Mouse (Mus musculus): ENCODE results near the gene Tbc1d22b. TPM values are rescaled to one million over a fixed set of nuclear protein-coding genes. Genes with fewer than 3 reads are reported as not detected.

Tbc1d22b gene
- total and polyA plus RNA-seq, 3 experiments: 5.3 to 30.2 (median 26.2) TPM

DNA sequence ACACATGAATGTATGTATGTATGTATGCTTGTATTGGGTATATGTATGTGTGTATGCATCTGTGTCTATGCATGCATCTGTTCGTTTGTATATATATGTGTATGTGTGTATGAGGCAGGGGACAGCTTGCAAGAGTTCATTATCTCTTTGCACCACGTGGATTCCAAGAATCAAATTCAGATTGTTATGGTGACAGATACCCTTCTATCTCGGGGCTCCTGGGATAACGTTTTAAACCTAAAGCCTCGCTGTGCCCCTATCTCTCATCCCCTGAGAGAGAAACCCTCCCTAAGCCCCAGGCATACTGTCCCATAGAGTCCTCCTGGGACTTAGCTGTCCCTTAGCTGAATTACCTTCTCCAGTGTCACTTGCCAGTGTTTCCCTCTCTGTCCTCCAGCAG lies 34.0 kb downstream of the Tbc1d22b start:
- H3K4me3 ChIP-seq (ENCODE audit: low read depth, low read length): no peak overlapping the region
- ATAC-seq (ENCODE audit: extremely low read depth, insufficient number of reproducible peaks, low FRiP score, poor library complexity, severe bottlenecking) (no peak), DNase-seq (ENCODE audit: low spot score) (no peak)
- TF ChIP-seq POLR2AphosphoS5 (IDR thresholded peaks at IDR 0.05; ENCODE audit: insufficient replicate concordance, low read depth, low read length): no peak
- no peak for TF ChIP-seq TAL1 (conservative IDR thresholded peaks at IDR 0.05; ENCODE audit: low read depth, low read length)
- TF ChIP-seq GATA2 (IDR thresholded peaks at IDR 0.05; ENCODE audit: borderline replicate concordance, low read depth, low read length): no peak
- no peak for TF ChIP-seq GATA1 (IDR thresholded peaks at IDR 0.05; ENCODE audit: borderline replicate concordance, low read length)
- no peak for TF ChIP-seq CTCF (IDR thresholded peaks at IDR 0.05; ENCODE audit: low read depth, low read length)
- H3K27me3 ChIP-seq (ENCODE audit: insufficient read depth, low read length): no peaks in the 10 kb centered on the region
- H3K36me3 ChIP-seq (replicated peaks): peaks cover 71% of the 10 kb centered on the region
- H3K4me1 ChIP-seq (ENCODE audit: insufficient read depth, low read depth, low read length): peaks cover 26% of the 10 kb centered on the region
- no peaks in the 10 kb centered on the region for H3K9me3 ChIP-seq (replicated peaks)

- H3K36me3 ChIP-seq (replicated peaks): peaks cover 71% of the 10 kb centered on the region
- DNase-seq (ENCODE audit: low spot score): no peak
Observed at GRCm38 (mm10) chr17:29584306-29584705, 34.7 kb downstream of the Tbc1d22b start.

DNA sequence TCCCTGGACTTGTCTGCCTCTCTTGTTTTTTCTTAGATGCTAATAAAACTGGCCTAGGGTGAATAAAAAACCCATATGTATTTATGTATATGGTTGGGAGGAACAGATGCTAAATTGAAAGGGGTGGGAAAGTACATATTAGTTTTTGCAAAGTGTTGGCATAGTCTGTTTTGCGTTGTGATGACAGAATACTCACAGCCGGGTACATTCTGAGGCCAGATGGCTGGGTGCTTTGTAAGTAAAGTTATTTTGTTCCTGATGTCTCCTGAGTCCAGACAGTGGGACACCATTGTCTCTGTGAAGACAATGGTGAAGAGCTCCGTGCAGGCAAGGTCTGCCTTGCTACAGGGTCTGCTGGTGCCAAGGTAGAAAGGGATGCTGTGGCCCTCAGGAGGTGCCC lies 35.2 kb downstream of the Tbc1d22b start:
- TF ChIP-seq GATA1 (IDR thresholded peaks at IDR 0.05; ENCODE audit: borderline replicate concordance, low read length): no peak
- TF ChIP-seq POLR2AphosphoS5 (IDR thresholded peaks at IDR 0.05; ENCODE audit: insufficient replicate concordance, low read depth, low read length): no peak
- no peak for TF ChIP-seq TAL1 (conservative IDR thresholded peaks at IDR 0.05; ENCODE audit: low read depth, low read length)
- TF ChIP-seq CTCF (IDR thresholded peaks at IDR 0.05; ENCODE audit: low read depth, low read length): no peak
- TF ChIP-seq GATA2 (IDR thresholded peaks at IDR 0.05; ENCODE audit: borderline replicate concordance, low read depth, low read length): no peak
- DNase-seq (ENCODE audit: low spot score) (no peak), ATAC-seq (ENCODE audit: extremely low read depth, insufficient number of reproducible peaks, low FRiP score, poor library complexity, severe bottlenecking) (no peak)
- no peaks in the 10 kb centered on the region for H3K27me3 ChIP-seq (ENCODE audit: insufficient read depth, low read length)
- H3K36me3 ChIP-seq (replicated peaks): peaks cover 71% of the 10 kb centered on the region
- peaks cover 29% of the 10 kb centered on the region for H3K4me1 ChIP-seq (ENCODE audit: insufficient read depth, low read depth, low read length)
- H3K4me3 ChIP-seq (ENCODE audit: low read depth, low read length): no peak overlapping the region
- H3K9me3 ChIP-seq (replicated peaks): no peaks in the 10 kb centered on the region

More at GRCm38 (mm10) chr17:29584306-29584705, 34.7 kb downstream of the Tbc1d22b start:
- Histone ChIP-seq H3K27me3 (ENCODE audit: insufficient read depth, low read length) (no peaks in the 10 kb centered on the region), H3K9me3 (replicated peaks) (no peaks in the 10 kb centered on the region), H3K4me3 (ENCODE audit: low read depth, low read length) (no peak overlapping the region), H3K4me1 (ENCODE audit: insufficient read depth, low read depth, low read length) (peaks cover 26% of the 10 kb centered on the region)
- ATAC-seq (ENCODE audit: extremely low read depth, insufficient number of reproducible peaks, low FRiP score, poor library complexity, severe bottlenecking): no peak
- no peak for TF ChIP-seq TAL1 (conservative IDR thresholded peaks at IDR 0.05; ENCODE audit: low read depth, low read length)
- no peak for TF ChIP-seq POLR2AphosphoS5 (IDR thresholded peaks at IDR 0.05; ENCODE audit: insufficient replicate concordance, low read depth, low read length)
- TF ChIP-seq GATA1 (IDR thresholded peaks at IDR 0.05; ENCODE audit: borderline replicate concordance, low read length): no peak
- no peak for TF ChIP-seq CTCF (IDR thresholded peaks at IDR 0.05; ENCODE audit: low read depth, low read length)
- no peak for TF ChIP-seq GATA2 (IDR thresholded peaks at IDR 0.05; ENCODE audit: borderline replicate concordance, low read depth, low read length)

GRCm38 (mm10) chr17:29585446-29585845 lies 35.9 kb downstream of the Tbc1d22b start:
- H3K9me3 ChIP-seq (replicated peaks): no peaks in the 10 kb centered on the region
- DNase-seq (ENCODE audit: low spot score): no peak
- peaks cover 73% of the 10 kb centered on the region for H3K36me3 ChIP-seq (replicated peaks)
- H3K4me1 ChIP-seq (ENCODE audit: insufficient read depth, low read depth, low read length): peaks cover 29% of the 10 kb centered on the region
- no peak for ATAC-seq (ENCODE audit: extremely low read depth, insufficient number of reproducible peaks, low FRiP score, poor library complexity, severe bottlenecking)
- TF ChIP-seq GATA2 (IDR thresholded peaks at IDR 0.05; ENCODE audit: borderline replicate concordance, low read depth, low read length) (no peak), CTCF (IDR thresholded peaks at IDR 0.05; ENCODE audit: low read depth, low read length) (no peak), GATA1 (IDR thresholded peaks at IDR 0.05; ENCODE audit: borderline replicate concordance, low read length) (no peak), TAL1 (conservative IDR thresholded peaks at IDR 0.05; ENCODE audit: low read depth, low read length) (no peak), POLR2AphosphoS5 (IDR thresholded peaks at IDR 0.05; ENCODE audit: insufficient replicate concordance, low read depth, low read length) (no peak)
- H3K4me3 ChIP-seq (ENCODE audit: low read depth, low read length): no peak overlapping the region
- no peaks in the 10 kb centered on the region for H3K27me3 ChIP-seq (ENCODE audit: insufficient read depth, low read length)

GRCm38 (mm10) chr17:29586921-29587320 lies 37.3 kb downstream of the Tbc1d22b start:
- no peak for TF ChIP-seq POLR2AphosphoS5 (IDR thresholded peaks at IDR 0.05; ENCODE audit: insufficient replicate concordance, low read depth, low read length)
- TF ChIP-seq CTCF (IDR thresholded peaks at IDR 0.05; ENCODE audit: low read depth, low read length): no peak
- no peak for TF ChIP-seq TAL1 (conservative IDR thresholded peaks at IDR 0.05; ENCODE audit: low read depth, low read length)
- TF ChIP-seq GATA1 (IDR thresholded peaks at IDR 0.05; ENCODE audit: borderline replicate concordance, low read length): no peak
- no peak for TF ChIP-seq GATA2 (IDR thresholded peaks at IDR 0.05; ENCODE audit: borderline replicate concordance, low read depth, low read length)
- ATAC-seq (ENCODE audit: extremely low read depth, insufficient number of reproducible peaks, low FRiP score, poor library complexity, severe bottlenecking) (no peak), DNase-seq (ENCODE audit: low spot score) (no peak)
- Histone ChIP-seq H3K27me3 (ENCODE audit: insufficient read depth, low read length) (no peaks in the 10 kb centered on the region), H3K36me3 (replicated peaks) (peaks cover 72% of the 10 kb centered on the region), H3K4me3 (ENCODE audit: low read depth, low read length) (no peak overlapping the region), H3K4me1 (ENCODE audit: insufficient read depth, low read depth, low read length) (peaks cover 25% of the 10 kb centered on the region), H3K9me3 (replicated peaks) (no peaks in the 10 kb centered on the region)

DNA sequence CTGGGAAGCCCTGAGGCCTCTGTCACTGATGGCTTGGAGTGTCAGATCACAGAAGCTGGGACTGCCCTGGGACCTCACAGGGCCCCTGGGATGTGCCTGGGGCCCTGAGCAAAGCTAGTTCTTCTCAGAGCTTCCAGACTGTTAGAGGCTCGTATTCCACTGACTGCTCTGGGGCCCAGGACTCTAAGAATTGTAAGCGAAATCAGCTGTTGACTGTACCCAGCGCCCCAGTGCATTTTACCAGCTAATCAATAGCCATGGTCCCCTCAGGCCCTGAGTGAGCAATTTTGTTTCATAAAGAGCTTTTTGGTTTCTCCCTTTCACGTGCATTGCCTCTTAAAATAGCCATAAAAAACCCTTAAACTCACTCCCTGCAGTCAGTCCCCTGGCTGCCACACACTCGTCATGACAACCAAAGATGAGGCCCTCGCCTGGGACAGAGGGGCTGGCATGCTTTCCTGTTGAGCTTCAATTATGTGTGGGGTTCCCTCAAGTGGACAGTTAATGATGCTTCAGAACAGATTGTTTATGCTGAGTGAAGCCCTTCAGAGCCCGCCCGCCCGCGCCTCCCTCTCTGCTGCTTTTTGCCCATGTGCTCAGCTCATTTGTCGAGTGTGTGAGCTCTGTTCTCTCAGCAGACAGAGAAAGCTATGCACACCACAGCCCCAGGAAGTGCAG lies 39.8 kb downstream of the Tbc1d22b start:
- peaks cover 7% of the 10 kb centered on the region for H3K4me1 ChIP-seq (ENCODE audit: insufficient read depth, low read depth, low read length)
- no peak for ATAC-seq (ENCODE audit: extremely low read depth, insufficient number of reproducible peaks, low FRiP score, poor library complexity, severe bottlenecking)
- TF ChIP-seq CTCF (IDR thresholded peaks at IDR 0.05; ENCODE audit: low read depth, low read length) (no peak), GATA1 (IDR thresholded peaks at IDR 0.05; ENCODE audit: borderline replicate concordance, low read length) (no peak), TAL1 (conservative IDR thresholded peaks at IDR 0.05; ENCODE audit: low read depth, low read length) (no peak), GATA2 (IDR thresholded peaks at IDR 0.05; ENCODE audit: borderline replicate concordance, low read depth, low read length) (no peak), POLR2AphosphoS5 (IDR thresholded peaks at IDR 0.05; ENCODE audit: insufficient replicate concordance, low read depth, low read length) (no peak)

More for the DNA sequence above, 39.8 kb downstream of the Tbc1d22b start:
- Histone ChIP-seq H3K4me3 (ENCODE audit: low read depth, low read length) (no peak overlapping the region), H3K36me3 (replicated peaks) (peaks cover 72% of the 10 kb centered on the region), H3K9me3 (replicated peaks) (no peaks in the 10 kb centered on the region), H3K27me3 (ENCODE audit: insufficient read depth, low read length) (no peaks in the 10 kb centered on the region)
- no peak for DNase-seq (ENCODE audit: low spot score)

Data from G1E (cell line).